Mouse (Mus musculus) heart, adult 11 months (tissue): ENCODE data around the gene Med13l.

Experiments
- DNase-seq: peaks from one replicate; pipeline ENCODE4 v3.0.0; 2022

The Med13l gene

DNA sequence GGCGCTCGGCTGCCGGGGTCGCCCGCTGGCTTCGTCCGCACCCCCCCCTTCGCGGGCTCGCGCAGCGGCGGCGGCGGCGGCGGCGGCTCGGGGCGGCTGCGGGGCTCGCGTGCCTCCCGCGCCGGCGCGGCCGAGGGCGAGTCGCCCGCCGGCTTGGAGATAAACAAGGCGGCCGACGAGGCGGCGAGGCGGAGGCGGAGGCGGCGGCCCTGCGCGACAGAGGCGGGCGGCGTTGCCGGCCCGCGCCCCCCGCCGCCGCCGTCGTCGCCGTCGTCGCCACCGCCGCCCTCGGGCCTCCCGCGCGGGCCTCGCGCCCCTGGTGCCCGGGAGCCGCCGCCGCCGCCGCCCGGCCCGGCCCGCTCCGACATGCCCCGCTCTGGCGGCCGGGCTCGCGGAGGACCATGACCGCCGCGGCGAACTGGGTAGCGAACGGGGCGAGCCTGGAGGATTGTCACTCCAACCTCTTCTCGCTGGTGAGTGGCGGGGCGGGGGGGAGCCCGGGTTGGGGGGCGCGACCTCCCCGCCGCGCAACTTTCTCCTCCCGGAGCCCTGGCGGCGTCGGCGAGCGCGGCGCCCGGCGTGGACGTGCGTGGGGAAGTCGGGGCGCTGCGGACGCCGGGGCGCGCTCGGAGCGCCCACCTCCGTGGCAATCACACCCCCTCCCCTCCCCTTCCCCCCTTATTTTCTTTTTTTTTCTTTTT is at the start of gene Med13l:
TSS of gene Med13l (plus strand) at position 295 of the 701 bp plus-strand sequence.
- peak; percentile 98 for DNase-seq

DNA sequence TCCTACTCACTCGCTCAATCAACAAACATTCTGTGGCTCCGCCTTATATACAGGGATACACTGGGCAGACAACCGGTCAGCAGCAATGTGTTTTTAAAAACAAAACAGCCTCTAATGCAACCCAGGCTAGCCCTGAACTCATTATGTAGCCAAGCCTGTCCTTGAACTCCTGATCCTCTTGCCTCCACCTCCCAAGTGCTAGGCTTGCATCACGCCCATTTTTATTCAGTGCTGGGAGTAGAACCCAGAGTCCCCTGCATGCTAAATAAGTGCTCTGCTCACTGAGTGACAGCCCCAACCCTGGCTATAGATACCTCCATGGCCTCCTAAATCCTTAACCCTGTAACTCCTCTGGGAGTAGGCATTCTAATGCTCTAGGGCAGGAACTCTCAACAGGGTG is 49.5 kb upstream of the Med13l start:
- no peak for DNase-seq

DNA sequence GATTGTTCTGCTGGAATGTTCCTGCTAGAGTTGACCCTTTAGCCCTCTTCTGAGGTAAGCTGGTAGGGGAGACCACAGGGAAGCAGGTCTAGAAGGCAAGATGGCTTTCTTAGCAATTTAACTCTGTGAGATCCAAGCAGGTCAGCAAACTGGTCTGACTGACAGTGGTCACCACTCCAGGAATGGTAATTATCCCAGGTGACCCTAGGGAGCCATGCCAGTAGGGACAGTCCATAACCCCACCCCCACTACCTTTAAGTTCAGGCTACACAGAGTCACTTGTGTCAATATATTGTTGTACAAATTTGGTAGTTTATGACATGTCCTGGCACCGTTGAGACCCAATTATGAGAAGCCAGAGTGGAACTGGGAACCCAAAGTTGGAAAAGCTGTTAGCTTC is 47.5 kb upstream of the Med13l start:
- DNase-seq, result peak; percentile 91

DNA sequence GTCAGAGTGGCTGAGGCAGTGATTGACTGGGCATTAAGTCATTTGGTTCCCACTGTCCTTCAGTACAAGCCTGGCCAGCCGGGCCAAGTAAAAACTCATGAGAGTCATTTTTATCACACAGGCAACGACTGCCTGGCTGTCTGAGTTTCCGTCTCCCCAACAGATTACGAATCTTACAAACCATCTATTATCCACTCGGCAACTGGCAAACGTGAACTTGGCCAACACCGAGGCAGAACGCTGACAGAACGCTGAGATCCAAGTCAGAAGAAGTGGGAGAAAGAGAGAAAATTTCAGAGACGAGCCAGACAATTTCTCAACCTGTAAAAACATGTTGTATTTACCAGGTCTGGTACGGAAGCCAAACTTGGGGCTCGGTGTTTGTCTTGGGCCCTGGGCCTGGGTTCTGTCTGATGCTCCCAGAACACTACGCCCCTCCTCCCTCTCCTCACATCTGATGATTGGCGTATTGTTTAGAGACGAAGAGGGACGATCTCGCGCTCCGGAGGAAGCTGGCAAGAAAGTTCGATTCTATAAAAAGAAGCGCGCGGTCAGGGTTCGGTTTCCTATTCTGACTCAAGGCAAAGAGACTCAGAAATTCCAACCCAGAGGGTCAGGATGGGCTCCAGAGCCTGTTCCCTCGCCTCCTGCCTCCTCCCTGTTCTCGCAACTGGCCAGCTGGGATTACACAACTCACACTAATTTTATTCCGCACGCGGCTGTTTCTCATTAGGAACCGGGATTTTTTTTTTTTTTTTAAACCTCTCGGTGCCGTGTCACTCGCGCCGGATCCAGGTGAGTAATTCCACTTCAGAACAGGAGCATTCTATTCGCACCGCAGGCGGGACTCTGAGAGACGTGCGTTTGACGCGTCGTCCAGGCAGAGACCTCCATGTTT is 46.6 kb upstream of the Med13l start:
- peak; percentile 99 for DNase-seq

DNA sequence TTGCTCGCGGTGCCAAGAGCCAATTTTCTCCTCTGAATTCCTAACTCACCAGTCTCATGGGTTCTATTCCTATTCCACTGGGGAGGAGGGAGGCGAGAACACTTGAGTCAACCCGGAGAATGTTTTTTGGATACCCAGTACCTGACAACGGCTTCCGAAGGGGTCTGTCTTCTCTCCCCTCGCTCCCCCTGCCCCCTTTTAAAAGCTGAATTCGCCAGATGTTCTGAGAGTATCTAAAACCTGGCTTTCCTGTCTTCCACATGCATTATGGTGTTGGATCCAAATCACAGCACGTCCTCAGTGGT is 46.0 kb upstream of the Med13l start:
- DNase-seq, result no peak

DNA sequence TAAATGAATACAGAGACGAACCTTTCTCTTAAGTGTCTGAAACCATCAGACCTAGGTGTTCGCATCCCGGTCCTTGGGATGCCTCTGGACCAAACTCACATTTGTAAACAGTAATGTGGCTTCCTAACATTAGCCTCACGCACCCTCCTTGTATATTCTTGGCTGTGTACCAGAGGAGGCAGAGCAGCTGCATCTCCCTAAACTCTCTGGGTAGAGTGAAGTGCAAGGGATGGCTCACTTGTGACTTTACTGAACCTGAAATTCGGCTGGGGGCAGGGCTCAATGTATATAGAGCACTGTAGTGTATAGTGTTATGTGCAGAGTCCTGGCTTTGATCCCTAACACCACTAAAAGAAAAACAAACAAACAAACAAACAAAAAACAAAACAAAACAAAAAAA is 45.6 kb upstream of the Med13l start:
- peak; percentile 92 for DNase-seq

DNA sequence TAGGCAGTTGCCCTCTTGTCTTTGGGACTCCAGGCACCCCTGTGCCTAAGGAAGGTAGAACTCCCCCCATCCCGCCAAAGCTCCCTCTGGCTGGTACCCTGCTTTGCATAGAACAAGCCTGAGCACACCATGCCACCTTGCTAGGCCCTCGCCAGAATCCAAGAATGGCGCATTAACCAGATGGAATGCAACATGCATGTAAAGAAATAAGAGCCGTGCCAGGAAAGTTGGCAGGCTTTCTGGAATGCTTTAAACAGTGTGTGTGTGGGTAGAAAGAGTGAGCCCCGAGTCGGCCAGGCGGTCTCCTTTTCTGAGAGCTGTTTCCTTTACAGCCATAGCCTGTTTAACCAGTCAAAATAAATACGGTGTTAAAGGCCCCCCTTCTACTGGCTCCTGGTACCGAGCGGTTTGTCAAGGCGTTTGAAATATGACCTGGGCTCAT is 45.2 kb upstream of the Med13l start:
- DNase-seq, result peak; percentile 91

DNA sequence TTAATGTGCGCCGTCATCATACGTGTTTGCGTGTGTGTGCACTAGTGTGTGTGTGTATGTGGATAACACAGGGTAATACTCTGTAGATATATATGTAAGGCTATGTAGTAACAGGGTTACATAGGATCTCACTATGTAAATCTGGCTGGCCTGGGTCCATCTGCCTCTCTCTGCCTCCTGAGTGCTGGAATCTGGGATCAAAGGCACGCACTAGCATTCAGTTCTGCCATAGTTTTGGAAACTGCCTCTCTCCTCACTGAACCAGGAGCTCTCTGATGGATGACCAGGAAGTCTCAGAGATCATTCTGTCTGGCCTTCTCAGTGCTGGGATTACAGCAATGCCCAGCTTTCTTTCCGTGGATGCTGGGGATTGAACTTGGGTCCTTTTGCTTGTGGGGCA is 44.4 kb upstream of the Med13l start:
- no peak for DNase-seq

DNA sequence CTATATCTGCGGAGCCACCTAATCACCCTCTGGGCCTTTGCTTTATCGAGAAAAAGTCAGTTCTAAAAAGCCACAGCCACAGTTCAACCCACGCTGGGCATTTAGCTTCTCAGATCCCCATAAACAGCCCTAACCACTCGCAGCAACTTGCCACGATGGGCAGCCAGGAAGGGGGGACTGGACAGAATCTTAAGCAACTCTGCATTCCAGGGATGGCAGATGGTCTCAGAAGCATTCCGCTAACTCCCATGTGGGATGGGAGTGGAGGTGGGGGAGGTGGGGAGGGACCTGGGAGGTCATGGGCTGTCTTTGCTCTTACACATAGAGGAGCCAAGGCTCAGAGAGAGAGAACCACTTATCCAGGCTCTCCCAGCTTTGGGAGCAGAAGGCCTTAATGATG is 44.0 kb upstream of the Med13l start:
- no peak for DNase-seq

DNA sequence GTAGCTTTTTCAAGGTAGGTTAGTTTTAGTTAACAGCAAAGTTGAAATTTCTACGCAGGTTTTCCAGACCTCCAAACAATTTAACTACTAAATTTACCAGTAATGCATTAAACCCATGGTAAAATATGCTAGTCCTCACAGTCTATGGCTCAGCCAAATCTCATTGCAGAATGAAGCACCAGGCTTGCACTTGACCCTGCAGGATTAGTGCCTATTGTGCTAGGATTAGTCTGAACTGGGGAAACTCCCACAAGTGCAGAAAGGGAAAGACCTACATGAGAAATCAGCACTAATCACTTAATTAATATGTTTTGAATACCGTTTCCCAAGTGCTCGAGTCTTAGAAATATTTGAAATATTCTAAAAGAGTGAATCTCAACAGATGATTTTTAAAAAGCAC is 40.0 kb upstream of the Med13l start:
- no peak for DNase-seq

DNA sequence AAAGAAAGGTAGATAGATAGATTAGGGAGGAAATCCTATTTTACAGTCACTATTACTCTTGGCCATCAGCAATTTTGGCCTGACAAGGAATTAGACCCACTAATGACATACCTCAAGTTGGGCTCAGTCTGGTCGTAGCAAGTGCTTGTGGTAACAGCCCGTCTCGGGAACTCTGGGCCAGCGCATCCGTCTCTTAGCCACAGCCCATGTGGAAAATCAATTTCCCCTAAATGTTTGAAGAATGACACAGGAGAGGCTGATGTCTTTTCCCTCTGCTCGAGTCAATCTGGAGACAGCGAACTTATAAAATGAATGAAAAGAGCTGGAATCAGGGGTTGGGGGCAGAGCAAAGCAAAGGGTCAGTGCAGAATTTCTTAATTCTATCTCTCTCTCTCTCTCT is 36.1 kb upstream of the Med13l start:
- DNase-seq, result peak; percentile 95

DNA sequence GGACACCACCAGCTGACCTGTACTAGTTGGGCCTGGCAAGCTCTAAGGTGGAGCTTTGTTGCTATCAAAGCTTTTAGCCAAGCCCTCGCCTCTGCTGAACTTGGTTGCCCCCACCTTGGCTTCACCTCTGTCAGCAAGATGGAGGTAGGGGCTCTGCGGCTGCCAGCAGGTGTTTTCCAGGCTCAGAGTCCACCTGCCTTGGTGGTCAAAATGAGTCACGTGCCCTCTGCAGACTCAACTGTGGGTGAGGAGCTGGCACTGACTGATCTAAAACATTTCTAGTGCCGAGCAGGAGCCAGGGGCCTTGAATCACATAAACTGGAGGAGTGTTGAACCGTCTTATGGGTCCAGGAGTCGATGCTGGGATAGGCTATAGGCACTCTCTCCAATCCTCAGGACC is 34.8 kb upstream of the Med13l start:
- DNase-seq, result no peak

DNA sequence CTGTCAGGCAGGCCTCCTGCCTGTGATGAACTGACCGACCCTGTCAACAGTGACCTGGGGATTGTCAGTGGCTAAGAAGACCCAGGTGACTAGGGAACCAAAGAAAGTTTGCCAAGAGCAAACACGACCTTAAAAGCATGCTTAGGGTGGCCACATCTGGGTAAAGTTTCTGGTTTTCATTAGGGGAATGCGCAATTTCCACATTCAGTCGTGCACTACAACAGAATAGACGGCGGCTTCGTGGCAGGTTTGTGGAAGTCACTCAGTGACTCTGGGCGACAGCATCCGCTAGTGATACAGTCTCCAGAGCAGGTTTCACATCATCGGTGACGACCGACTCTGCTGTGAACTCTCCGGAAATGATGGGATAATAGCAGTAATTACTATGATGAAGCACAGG is 34.0 kb upstream of the Med13l start:
- DNase-seq, result no peak

DNA sequence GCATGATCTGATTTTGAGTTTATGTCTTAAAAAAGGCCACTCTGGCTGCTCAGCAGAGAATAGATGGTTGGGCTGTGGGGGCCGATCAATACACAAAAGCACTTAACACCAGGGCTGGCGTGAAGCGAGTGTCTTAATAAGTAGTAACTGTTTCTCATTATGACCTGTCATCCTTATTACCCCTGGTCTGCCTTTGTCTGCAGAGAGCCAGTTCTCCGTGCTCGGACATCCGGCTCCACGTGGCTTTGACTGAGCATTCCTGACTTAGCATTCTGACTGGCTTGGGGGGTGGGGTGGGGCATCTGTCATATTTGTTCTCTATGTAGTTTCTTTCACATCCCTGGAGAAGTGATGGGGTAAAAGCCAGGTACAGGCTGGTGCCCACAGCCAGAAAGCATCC is 31.2 kb upstream of the Med13l start:
- DNase-seq, result no peak

DNA sequence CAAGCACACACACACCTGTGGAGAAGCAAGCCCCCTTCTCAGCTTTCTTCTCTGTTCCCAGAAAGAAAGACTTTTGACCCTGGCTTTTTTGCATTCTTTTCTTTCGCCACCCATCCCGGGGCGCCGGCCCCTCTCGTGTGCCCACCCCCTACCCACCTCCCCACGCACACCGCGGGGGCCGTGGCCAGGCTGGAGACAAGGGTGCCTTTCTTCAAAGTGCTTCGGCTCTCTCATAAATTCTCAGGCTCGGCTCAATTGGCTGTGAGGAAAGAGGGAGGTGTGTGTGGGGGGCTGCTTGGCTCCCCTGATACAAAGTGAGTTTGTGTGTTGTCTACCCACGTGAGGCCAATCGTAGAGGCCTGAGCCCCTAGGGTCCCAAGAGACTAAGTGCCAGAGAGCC is 28.4 kb upstream of the Med13l start:
- no peak for DNase-seq

DNA sequence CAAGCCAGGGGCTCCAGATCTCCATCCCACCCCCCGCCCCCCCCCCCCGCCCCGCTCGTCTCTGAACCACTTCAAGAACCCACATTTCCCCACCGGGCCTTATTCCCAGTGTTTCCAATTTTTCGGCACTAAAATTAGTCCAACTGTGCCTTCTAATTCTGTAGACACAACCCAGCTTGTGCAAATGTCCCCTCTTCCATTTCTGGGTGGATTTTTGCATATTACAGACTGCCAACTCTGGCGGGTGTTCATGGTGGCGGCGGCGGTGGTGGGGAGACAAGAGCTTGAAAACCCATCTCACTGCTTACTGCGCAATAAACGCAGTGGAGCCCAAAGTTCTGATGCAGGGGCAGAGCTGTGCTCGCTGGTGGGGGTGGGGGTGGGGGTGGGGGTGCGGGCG is 27.8 kb upstream of the Med13l start:
- no peak for DNase-seq

DNA sequence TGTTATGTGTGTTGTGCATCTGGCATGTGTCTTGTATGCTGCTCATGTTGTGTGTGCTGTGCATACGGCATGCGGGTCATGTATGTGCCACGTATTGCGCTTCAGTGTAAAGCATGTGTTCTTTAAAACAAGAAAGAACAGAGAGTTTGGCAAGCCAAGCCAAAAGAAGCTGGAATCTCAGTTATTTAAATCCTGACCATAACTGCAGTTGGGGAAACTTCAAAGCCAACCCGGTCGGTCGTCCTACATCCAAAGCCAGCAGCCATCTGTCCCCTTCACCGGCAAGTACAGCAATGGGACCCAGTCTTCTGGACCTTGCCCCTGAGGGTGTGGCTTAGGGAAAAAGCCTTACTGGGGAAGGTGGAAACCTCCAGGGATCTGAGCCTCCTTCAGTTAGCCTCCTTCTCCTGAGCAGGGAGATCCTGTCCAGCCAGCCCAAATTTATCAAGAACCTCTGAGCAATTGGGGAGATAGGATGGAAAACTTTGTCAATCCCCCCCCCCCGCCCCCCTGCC is 26.0 kb upstream of the Med13l start:
- DNase-seq, result no peak

DNA sequence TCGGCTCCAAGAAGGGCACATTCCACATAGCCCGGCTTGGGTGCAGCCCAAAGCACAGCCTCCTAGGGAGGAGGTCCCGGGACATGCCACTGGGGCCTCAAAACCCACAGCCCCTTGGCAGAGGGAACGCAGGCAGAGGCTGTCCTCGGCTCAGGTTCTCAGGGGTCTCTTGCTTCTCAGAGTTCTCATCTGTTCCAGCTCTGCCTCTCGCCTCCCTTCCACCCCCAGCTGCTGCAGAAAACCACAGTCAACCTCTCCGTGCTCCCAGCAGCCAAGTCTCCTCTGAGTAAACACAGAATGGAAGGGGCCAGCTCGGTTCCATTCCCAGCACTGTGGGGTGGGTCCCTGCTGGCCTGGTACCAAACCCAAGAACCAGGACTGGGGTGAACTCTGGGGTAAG is 25.3 kb upstream of the Med13l start:
- DNase-seq, result peak; percentile 90

DNA sequence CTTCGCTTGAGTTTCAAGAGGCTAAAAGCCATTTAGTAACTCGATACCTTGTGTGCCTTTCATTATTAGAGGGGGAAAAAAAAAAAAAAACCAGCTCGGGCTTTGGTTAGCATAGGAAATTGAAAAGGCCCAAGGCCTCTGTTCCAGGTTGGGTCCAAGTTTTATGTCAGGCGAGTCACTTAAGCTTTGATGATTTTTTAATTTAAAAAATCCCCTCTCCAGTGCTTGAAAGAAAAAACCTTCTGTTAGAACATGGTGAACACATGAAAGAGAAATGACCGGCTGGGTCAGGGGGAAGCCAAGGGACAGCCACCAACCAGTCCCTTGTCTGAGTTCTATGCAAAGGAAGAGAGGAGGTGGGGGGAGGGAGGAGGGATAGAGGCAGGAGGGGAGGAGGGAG is 22.0 kb upstream of the Med13l start:
- DNase-seq, result no peak

DNA sequence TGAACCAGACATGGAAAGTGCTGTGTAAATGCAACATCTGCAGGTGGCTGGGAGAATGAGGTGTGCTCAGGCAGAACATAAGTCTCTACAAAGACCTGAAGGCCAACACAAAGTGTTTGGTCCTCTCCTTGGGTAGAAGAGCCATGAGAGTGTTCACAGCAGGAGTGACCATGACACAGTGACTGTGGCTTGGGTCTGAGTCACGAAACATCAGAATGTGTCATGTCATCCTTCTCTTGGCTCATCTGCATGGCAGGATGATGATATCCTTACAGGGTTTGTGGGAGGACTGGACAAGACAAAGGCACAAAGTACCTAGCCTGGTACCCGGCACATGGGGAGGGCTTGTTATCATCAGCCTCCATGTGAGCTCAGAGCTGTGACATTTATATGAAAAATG is 16.7 kb upstream of the Med13l start:
- no peak for DNase-seq

DNA sequence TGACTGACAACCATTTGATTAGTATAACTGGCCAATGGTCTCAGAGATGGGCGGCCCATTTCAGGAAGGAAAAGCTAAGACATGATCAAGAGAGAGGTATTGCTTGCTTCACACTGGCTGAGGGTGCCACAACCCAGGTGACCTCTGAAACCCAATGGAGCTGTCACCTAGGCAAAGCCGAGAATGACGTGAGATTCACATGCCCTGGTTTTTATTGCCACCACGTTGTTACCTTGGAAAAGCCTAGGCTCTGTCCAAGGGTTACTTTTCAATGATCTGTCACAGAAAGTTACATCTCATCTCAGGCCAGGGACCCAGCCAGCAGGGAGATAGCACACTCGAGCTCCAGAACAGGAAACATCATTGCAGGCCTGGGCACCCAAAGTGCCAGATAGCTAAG is 10.0 kb upstream of the Med13l start:
- DNase-seq, result no peak

DNA sequence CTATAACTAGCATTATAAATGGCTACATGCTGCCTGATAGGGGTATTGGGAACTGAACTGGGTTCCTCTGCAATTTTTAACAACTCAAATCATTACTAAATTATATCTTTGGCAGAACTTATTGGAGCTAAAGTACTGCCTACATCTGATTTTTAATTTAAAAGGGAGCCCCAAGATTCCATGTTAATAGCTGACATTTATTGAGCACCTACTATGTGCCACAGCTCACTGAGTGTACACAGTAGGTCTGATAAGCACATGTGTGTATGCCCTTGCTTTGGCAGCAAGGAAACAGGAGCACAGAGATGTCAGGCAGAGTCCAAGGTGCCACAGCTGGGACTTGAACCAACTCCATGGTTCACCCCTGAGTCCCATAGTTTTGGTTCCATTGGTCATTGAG is 7.2 kb upstream of the Med13l start:
- no peak for DNase-seq

DNA sequence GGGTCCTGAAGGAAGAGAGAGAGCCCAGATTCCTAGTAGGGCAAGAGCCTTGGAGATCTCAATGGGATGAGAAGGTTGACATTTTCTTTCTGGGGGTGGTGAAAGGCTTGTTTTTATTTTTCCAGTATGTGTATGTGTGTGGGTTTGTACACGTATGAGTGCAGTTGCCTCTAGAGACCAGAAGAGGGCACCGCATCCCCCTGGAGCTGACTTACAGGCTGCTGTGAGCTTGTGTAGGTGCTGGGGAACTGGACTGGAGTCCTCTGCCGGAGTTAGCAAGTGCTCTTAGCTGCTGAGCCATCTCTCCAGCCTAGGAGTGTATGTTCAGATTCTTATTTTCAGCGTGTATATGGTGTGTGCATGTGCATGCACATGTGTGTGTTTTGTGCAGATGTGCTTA is 5.2 kb upstream of the Med13l start:
- no peak for DNase-seq

DNA sequence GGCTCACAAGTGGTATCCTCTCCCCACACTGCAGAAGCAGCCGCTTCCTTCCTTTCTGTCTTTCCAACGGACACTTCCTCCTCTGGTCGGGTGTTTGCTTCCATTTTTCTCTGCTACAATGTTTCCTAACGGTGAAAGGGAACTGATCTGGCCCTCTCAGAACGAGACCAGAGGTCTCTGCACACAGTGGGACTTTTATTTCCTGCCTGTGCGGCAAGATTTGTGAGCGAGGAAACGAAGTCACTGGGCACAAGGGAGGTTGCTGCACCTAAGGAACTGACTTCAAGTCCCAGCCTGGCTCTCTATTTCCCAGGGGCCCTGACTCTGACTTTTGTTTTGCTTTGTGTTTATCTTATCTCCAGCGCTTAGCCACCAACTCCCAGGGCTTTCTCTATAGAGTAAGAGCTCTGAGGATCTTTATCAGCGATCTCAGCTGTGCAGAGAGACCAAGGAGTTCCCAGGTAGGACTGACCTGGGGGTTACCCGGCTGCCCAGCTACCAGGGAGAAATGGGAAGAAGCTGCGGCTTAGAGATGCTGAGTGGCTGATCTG is 4.0 kb upstream of the Med13l start:
- DNase-seq, result no peak
